Mouse (Mus musculus): ENCODE data around the gene Colgalt2.

GRCm38 (mm10) chr1:152517057-152517570, 117.5 kb downstream of the Colgalt2 start:
- no peak for TF ChIP-seq CTCF (conservative IDR thresholded peaks at IDR 0.05; ENCODE audit: low read length)
- TF ChIP-seq POU5F1 (IDR thresholded peaks at IDR 0.05; ENCODE audit: borderline replicate concordance, low read length): no peak

All from E14TG2a.4 (cell line).